Mouse (Mus musculus): ENCODE results near the gene Tekt5.

Gene Tekt5

DNA sequence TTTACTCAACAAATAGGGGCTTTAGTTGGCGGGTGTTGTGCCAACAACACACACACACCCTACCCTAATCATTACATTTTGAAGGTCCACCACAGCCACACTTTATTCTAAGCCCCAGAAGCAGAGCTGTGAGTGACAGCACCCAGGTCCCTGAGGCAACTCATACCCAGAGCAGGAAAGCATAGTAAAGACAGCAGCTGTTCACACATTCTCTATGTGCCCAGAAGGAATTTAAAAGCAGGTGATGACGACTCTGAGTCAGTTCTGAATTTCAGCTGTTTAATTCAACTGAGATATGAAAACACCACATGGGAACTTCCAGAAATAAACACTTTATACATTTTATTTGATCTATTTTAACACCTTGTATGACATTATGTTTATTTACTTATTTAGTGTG, 15.8 kb downstream of the Tekt5 start:
- peak; percentile 92 for ATAC-seq (ENCODE audit: low TSS enrichment)

DNA sequence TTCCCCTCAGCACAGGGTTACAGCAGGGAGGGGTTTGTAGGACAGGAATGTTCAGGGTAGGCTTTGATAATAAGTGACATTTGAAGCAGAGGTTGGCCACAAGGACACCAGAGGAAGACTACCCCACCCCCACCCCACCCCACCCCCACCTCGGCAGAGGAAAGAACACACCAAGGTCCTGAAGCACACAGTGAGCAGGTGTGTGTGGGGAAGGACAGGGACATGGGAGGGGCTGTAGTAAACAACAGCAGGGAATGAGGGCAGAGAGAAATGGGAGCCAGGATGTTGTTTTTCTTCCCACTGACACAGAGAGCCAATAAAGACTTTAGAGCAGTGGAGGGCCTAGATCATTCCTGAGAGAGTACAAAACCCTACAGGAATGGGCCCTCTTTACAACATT, 18.0 kb downstream of the Tekt5 start:
- no peak for ATAC-seq (ENCODE audit: low TSS enrichment)

DNA sequence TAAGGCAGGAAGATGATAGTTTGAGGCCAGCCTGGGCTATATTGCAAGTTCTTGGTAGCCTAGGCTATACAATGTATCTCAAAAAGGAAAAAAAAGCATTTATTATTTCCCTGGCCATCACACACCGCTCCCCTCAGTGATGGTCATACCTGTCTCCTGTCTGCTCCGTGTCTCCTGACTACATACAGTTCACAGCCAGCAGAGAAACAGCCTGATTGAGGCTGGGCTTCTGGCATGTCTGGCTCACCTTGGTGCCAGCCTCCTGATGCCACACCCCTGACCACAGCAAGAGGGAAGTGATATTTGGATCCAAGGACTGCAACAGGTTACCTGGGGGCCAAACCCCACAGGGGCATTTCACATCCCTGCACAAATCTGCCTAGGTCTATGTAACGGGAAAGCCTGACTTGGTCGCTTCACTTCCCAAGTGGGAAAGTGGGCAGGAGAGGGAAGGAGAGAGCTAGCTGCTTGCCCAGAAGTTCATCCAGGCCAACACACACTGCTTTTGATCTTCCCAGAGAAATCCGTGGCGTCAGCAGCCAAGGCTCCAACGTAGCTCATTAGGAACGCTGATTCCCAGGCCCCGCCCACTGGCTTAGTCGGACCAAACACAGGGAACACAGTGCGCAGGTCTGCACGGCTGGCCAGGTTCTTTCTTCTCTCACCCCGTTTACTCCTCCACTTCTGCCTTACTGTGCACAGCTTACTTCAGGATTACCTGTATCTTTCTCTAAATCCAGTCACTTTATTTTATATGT, 20.9 kb downstream of the Tekt5 start:
- no peak for ATAC-seq (ENCODE audit: low TSS enrichment)

DNA sequence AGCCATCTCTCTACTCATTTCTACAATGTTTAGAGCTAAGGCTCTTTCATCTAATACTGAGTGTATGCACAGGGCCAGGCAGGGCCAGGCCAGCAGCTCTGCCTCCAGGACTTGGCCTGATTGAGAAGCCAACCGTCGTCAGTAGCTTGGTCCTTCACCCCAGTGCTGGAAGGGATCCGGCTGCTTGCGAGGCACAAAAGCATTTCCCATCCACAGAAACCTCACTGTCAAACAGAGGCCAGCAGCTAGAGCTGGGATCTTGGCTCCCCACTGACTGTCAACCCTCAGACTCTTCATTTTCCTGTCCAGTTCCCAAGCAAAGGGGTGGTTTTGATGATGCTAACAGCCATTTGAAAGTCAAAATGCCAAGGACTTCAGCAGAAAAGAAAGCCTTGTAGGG, 22.9 kb downstream of the Tekt5 start:
- no peak for ATAC-seq (ENCODE audit: low TSS enrichment)

DNA sequence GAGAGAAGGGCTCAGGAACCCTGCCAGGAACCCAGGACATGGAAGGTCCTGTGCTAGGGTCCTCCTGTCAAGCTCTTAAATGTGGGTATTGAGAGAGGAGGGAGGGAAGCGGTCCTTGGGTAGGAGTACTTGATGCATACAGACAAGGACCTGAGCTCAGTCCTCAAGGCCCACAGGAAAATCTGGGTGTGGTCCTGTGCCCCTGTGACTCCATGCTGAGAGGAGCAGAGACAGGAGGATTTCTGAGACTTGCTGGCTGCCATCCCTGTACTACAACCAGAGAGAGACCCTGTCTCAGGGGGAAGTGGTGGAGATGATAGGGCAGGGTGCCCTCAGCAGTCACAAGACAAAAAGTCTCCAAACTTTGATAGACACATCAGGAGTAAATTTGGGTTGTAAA, 25.3 kb downstream of the Tekt5 start:
- no peak for ATAC-seq (ENCODE audit: low TSS enrichment)

DNA sequence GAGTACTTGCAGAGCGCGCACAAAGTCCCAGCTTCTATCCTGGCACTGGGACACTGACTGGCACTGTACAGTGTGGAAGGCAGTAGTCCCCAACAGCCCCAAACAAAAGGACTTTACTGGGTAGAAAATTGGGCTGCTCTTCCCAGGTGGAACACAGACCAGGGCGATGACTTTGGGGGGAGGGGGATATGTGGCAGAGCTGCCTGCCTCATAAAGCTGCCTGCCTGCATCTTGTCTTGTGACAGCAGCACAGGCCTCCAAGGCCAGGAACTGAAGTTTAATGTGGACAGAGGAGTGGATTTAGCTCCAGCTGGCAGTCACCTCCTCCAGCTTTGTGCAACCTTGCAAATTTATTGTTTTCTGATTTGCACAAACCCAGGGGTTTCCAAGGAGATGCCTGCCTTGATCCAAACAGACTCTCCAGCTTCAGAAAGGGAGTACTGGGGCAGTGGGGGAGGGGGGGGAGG, 25.8 kb downstream of the Tekt5 start:
- no peak for ATAC-seq (ENCODE audit: low TSS enrichment)

DNA sequence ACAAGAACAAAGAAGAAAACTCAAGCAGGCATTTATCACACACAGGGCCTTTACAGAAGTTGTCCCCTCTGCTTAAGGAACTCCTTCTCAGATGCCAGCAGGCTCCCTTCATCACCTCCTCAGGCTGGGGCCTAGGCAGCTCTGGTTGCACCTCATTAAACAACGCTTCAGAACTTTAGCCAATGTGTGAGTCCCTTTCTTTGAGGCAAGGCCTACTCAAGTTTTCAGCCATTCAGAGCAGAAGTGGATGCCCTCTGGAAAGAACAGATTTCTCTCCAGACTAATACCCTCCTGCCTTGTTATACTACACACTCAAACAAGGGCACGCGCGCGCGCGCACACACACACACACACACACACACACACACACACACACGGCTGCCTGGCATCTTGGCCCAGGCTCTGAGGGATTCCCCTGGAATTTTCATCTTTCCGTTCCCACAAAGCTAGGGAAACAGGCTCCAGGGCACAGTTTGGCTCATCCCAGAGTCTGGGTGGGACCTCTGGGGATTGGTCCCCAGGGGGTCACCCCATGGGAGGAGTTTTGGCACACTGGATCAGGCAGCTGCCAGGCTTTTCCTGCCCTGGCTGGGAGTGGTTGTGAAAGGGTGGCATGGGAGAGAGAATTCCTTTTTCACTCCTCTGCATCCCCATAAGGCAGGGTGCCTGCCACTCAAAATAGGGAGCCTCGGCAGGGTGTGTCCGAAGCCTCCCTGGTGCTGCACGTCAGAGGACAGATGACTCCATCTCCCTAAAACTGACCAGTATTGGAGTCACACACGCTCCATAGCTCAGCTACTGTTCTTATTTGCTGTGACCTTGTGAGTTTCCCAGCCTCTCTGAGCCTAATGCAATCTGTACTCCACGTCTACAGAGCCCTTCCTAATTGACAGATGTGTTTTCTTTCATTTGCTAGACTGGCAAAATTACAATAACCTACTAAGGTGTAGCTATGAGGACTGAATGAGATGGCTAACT, 28.8 kb downstream of the Tekt5 start:
- ATAC-seq (ENCODE audit: low TSS enrichment) = peak; percentile 50; the same call in 1 of the 2 replicates

DNA sequence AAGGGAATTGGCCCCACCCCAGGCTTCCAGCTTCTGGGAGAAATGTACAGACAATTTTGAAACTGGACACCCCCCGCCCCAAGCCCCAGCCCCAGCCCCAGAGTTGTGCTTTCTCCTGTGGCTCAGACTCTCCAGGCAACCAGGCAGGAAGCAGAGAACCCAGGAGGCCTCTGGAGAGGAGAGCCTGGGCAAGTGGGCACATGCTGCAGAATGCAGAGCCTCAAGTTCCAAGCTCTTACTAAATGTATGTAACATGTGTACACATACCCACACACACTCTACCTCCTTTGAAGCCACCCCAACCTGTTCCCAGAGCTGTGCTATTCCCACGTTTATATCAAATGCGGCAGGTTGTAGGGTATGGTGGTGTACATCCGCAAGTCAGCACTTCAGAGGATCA, 29.5 kb downstream of the Tekt5 start:
- ATAC-seq (ENCODE audit: low TSS enrichment) = no peak

DNA sequence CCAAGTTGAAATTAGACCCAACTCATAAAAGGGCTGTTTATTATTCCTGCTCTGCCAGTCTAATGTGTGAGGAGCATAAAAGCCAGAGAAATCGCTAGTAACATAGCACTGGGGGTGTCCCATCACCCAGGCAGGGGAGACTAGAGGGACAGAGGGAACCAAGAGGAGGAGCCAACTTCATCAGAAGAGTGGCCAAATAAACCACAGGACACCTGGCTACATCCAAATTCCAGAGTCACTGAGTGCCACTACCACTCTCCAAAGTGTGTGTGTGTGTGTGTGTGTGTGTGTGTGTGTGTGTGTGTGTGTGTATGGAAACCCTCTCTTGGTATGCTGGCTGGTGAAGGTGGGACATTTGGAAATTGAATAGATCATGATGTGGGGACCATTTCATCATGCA, 32.2 kb downstream of the Tekt5 start:
- no peak for ATAC-seq (ENCODE audit: low TSS enrichment)

DNA sequence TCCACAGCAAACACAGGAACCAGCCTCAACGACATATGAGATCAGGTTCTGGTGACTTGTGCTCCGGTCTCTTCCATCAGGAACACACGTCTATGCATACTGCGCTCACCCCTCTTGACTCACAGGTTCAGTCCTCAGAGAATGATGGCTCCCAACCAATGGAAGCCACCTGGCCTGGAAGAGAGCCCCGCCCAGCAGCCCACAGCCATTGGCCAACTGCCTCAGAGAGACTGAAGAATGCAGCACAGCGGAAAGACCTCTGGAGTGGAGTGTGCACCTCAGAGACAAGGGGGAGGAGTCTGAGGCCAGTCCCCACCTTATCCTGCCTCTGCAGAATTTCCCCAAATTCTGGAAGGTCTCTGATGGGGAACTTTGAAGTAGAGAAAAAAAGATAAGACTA, 36.0 kb downstream of the Tekt5 start:
- ATAC-seq (ENCODE audit: low TSS enrichment) = no peak

DNA sequence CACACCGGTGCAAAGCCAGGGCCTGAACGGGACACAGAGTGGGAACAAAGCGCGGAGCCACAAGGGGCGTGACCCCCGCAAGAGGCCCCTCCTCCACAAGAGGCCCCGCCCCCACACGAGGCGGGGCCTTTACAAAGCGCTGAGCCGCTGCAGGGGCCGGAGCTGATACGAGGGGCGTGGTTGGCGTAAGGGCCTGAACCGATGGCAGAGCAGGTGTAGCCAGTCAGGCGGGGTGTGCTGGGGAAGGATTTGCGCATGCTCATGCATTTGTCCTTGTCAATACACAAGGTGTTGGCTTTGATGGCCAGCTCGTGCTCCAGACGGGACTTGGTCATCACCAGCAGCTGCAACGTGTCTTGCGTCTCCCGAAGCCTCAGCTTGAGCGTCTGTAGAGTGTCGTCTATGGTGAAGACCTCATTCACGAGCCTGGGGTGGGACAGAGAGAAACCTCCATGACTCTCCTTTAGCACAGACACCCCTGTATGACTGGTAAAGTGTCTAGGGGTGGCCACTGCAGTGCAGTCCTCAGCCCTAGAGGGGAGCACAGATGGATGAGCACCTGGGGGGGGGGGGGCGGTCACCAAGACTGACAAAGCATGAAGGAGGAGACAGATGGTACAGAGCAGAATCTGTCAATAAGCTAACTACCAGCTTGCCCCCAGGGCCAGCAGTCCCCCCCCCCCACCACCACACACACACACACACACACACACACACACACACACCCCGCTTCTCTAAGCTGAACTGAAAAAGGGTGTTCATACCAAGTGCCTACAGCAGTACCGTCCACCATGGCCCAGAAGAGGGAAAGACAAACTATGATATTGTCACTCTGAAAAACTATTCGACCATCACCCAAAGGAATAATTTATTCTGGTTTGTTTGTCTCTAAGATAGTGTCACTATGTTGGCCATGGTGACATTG, 37.0 kb downstream of the Tekt5 start:
- ATAC-seq (ENCODE audit: low TSS enrichment) = no peak

DNA sequence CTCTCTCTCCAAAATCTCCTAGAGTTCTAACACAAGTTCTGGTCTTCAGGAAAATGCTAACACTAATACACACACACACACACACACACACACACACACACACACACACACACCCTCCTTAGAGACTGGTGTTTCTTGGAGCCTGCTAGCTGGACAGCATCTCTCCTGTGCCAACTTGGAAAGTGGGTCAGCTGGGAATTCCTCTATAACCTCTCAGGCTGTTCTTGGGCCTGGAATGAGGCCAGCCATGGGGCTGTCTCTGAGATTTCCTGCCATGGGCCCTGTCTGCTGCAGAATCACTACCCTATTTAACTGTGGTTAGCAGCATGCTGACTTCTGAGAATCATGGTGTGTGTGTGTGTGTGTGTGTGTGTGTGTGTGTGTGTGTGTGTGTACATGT, 40.3 kb downstream of the Tekt5 start:
- 0 out of 2 replicates have a peak, but pooled peaks have one; percentile 41 for ATAC-seq (ENCODE audit: low TSS enrichment)

DNA sequence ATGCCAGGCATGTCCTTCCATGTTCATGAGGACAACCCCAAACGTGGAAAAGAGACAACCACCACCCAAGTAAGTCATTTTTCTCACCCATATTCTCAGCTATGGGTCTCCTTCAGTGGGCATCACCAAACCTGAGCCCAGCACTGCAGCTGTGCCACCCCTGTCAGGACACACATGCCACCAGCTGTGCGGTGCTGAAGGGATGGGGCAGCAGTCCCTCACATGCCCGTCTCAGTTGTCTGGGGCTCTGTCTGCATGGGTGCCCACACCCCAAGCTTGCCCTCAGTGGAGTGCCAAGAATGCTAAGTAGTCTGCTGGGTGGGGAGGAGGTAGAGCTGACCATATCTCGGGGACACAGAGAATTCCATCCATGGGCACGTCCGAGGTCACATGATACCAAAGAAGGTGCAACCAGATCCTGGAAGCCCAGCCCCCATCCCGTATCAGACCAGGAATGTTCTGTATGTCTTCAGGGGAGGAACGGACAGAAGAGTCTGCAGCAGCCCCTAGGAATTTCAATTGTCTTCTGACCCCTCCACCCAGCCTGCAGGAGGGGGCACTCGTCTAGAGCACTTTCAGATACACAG, 44.1 kb downstream of the Tekt5 start:
- no peak for ATAC-seq (ENCODE audit: low TSS enrichment)

DNA sequence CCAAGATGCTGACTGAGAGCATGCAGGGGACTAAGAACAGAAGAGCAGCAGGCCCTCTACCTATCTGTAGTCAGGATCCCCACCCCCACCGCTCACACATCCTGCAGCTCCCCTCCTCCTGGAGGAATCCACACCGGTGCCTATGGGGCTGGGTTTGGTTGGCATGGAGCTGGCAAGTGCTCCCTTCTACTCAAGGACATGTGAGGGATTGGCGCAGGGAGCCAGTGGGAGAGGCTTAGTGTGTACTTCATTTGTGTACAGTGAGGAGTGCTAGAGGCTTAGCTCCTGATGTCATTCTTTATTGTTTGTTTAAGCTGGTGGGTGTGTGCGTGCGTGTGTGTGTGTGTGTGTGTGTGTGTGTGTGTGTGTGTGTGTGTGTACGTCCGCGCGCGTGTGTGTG, 45.4 kb downstream of the Tekt5 start:
- no peak for ATAC-seq (ENCODE audit: low TSS enrichment)

DNA sequence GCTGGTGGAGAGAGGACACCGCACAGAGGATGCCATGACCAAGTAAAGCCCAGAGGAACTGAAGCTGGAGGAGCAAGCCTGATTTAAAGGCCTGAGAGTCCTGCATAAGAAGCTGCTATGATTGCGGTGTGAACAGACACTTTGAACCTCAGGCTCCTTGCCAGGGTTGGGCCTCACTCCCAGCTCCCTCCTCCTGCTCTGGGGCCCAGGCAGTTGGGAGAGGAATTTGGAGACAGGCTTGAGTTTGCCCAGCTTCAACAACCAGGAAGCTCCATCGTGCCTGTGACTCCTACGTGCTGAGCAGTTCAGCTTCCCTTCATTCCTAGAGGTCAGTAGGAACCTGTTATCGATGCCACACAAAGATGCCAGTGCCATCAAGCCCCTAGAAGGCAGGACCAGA, 45.9 kb downstream of the Tekt5 start:
- ATAC-seq (ENCODE audit: low TSS enrichment) = no peak

DNA sequence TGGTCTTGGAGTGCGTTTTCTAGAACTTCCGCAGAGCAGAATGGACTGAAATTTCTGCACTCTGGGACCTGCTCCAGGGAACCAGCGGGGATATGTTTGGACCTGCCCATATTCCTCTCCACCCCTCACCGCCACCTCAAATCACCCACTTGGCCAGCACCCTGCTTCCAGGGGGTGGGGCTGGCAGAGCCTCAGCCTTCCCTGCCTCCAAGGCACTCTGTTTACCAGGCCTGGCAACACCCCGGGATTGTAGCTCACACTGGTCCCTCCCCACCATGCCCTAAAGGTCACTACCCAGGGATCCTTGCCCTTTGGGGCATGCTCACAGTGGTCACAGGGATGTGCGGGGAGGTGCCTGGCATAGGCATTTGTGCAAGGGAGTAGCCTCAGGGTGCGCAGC, 47.7 kb downstream of the Tekt5 start:
- ATAC-seq (ENCODE audit: low TSS enrichment) = peak; percentile 20; the same call in 1 of the 2 replicates

DNA sequence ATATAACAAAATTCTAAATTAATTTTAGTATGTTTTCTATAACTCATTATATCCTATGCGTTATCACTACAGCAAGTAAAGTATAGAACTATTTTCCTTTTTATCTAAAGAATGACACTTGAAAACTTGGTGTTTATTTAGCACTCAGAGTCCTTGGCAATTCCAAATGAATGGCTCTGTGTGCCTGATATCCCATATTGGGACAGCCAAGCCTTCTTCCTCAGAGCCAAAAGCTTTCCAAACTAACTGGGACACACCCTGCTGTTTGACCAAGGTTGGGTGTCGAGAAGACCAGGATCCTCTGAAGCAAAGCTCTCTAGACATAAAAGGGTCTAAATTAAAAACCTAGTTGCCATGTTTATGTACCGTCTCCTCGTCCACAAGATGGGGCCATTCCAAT, 54.2 kb downstream of the Tekt5 start:
- ATAC-seq (ENCODE audit: low TSS enrichment) = no peak

DNA sequence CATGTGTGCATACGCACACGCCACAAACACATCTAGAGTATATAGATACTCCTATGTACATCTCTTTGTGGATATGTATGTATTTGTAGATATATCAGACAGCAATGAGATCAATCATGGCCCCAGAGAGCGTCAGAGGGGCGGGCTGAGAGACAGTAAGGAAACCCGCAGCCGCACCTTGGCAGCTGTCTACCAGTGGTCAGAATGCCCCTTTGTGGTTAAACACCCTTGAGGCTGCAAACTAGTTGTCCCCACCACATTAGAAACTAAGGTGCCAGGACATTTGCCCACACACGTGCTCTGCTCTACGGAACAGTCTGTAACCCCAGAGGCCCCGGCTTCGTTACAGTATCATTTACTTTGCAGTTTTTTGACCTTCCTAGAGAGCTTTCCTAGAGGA, 55.4 kb downstream of the Tekt5 start:
- ATAC-seq (ENCODE audit: low TSS enrichment) = no peak

DNA sequence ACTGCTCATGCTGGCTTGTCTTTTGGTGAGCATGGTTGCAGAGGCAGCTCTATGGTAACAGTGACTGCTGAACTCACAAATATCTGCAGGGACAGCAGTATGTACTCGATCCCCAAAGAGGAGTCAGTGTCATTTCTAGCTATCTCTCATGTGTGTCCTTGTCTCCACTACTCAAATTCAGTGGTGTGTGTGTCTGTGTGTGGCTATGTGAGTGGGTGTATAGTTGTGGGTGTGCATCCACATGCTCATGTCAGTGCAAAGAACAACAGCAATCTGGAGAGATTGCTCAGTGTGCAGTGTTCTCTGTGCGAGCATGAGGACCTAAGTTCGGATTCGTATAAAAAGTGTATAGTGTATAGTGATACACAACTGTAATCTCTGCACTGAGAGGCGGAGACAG, 56.7 kb downstream of the Tekt5 start:
- ATAC-seq (ENCODE audit: low TSS enrichment) = peak; percentile 67

DNA sequence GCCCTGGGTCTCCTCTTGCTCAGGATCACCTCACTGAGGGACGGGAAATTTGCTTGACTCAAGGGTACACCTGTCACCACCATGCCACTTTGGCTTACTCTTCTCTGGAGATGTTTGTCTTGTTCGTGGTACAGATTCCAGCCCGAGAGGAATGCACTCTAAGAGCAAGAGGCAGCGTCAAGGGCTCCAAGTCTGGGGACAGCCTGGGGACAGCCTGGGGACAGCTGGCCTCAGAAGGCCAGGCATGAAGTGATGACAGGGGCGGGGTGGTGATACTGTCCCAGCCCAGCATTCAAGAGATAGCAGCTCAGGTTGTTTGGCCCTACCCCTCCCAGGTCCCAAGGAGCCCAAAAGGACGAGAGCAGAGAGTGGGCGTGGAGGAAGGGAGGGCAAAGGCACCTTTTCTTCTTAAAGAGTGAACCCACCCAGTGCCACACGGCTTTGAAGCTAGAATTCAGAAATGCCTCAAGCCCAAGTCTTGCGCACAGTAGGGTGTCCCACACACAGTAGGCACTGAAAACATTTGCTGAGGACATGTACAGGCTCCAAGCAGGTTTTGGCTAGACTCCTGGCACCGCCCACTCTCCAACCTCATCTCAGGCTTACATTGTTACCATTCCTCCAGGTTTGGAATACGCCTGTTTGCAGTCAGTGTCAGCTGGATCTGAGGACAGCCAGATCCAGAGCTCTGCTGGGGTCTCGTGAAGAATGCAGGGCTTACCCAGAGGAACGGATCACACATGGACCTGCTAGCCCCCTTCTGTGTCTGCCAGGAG, 57.7 kb downstream of the Tekt5 start:
- ATAC-seq (ENCODE audit: low TSS enrichment) = peak; percentile 58; the same call in 1 of the 2 replicates

Measured in frontal cortex, adult (tissue).